Mouse (Mus musculus) olfactory bulb, adult 2 months (tissue): Measurements from ENCODE around the gene Sh2d2a.

Source experiments
- CTCF ChIP-seq: fragments of 200-500 bp; IDR thresholded peaks from 2 replicates; pipeline ENCODE4 v1.5.1; 2012; ENCODE audit warnings: low read depth, mild to moderate bottlenecking, low read length, moderate library complexity; ENCODE audit not compliant: insufficient read depth
- POLR2A ChIP-seq: fragments of 200-500 bp; IDR thresholded peaks from 2 replicates; pipeline ENCODE4 v1.6.1; 2012; ENCODE audit warnings: mild to moderate bottlenecking, low read depth, low read length, moderate library complexity; ENCODE audit not compliant: insufficient read depth

GRCm38 (mm10) chr3:87833482-87833881 is 13.1 kb upstream of the Sh2d2a start:
- TF ChIP-seq POLR2A, result no peak
- TF ChIP-seq CTCF, result no peak
